Mouse (Mus musculus) cortical plate, adult 2 months (tissue): Measurements from ENCODE around the gene Smyd5.

ENCODE experiments used
- CTCF ChIP-seq: fragments of 200-500 bp; IDR thresholded peaks from 2 replicates; pipeline ENCODE4 v1.5.1; 2011; ENCODE audit warnings: mild to moderate bottlenecking, control low read depth, low read length; ENCODE audit not compliant: insufficient read depth; ENCODE audit errors: extremely low read depth
- POLR2A ChIP-seq: fragments of 200-500 bp; IDR thresholded peaks from 2 replicates; pipeline ENCODE4 v1.6.1; 2011; ENCODE audit warnings: mild to moderate bottlenecking, low read length, control low read depth; ENCODE audit not compliant: insufficient read depth; ENCODE audit errors: extremely low read depth

DNA sequence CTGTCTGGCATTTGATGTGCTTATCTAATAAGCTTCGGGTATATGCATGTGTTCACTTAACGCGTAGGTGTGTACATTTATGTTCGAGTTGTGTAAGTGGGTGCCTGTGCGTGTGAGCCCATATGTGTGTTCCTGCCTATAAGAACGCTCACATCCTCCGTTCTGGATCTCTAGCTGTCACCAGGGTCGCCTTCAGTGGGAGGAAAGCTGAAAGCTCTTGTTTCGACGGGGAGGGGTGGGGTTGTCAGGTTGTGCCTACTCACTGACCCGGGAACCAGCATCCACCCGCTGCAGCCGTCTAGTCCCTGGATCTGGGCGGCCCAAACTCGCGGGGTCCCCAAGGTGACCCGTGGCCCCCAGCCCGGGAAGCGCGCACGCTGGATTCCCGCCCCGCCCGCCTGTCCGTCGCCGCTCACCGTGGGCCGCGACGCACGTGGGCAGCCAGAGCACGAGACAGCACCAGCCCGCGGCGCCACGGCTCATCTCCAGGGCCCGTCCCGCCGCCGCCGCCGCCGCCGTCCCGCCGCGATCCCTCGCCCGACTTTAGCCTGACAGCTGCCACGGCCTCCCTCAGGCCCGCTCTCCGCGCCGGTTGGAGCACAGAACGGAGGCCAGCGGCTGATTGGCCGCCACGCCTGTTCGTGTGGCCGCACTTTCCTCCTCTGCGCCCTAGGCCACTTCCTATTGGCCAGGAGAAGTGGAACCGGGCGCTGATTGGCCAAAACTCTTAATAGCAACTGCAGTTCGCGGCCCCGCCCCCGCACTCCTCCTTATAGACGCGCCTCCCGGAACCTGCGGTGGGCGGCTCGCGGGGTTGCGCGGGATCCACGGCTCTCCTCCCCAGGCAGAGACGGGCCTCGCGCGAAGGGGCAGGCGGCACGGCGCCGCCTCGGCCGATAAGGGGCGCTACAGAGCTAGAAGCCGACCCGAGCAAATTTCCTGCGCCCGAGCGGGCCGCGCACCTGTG, 19.2 kb downstream of the Smyd5 start, which contains the start of gene Cct7:
- TF ChIP-seq CTCF (peak; percentile 33; the same call in 1 of the 2 replicates), POLR2A (0 out of 2 replicates have a peak, but pooled peaks have one; percentile 8)
